Mouse (Mus musculus) left cerebral cortex, adult 2 months (tissue): Measurements from ENCODE around the gene Lbx1. TPM values are rescaled to one million over a fixed set of nuclear protein-coding genes. Genes with fewer than 3 reads are reported as not detected.

Experiments used
- DNase-seq, 2 experiments: peaks; one replicate each; pipeline ENCODE4 v3.0.0; 2021 to 2022; ENCODE audit warnings: low spot score in 2 of 2, mixed read lengths in 1 of 2; ENCODE audit errors: extremely low spot score in 1 of 2
- H3K27ac ChIP-seq: fragments of 200-600 bp; 2 replicates; pipeline ENCODE4 v1.8.1; 2022
- H3K4me3 ChIP-seq: fragments of 200-600 bp; 2 replicates; pipeline ENCODE4 v1.8.1; 2022
- CTCF ChIP-seq: fragments of 200-600 bp; IDR thresholded peaks from 2 replicates; pipeline ENCODE4 v1.8.1; 2022; ENCODE audit warnings: antibody characterized with exemption, mild to moderate bottlenecking, moderate library complexity
- intact Hi-C: fragments of 180-260 bp; cut with DNase I; formaldehyde crosslinking; loops from one replicate; pipeline ENCODE4 v1.15.1; 2025
- total RNA-seq, 2 experiments: library from RNA; stranded (reverse); gene quantifications; 2 replicates each; pipeline ENCODE4 v1.2.3; 2021

The Lbx1 gene
- total RNA-seq, 2 experiments from 2014 or later: not detected

DNA sequence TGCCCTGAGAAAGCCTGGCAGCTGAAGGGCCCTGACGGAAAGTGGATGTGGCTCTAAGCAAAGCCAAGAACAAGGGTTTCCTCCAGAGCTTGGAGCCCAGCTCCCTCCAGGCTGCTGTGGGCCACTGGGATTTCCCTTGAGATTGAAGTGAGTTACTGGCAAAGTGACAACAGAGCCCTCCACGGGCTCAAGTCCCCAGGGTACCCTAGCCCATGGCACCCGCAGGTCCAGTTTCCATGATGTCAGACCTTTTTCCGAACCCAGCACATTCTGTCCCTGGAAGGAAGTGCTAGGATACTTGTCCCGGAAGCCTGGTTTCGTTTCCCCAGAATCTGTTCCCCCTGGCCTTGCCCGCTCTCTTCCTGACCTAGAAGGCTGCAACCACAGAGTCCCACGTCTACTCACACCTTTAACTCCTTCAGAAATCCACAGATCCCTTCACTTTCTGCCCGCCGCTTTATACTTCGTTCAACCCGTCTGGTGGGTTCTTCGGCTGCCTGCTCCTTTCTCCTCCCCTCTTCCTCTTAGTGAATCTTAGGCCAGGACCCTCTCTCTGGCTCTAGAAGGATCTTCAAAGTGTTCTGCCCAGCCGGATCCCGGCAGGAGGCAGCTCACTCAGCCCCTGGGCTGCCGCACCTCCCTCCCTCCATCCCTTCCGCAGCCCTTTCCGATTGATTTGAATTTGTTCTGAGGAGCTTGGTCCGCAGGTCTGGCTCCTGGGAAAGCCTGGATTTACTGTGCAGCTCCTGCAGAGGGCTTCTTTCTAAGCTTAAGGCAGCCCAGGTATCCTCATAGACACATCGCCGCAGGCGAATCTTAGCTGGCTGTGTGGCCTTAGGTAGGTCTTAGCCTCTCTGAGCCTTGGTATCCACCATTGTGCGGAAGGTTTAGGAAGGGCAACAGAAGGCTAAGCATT lies 7.0 kb upstream of the Lbx1 start:
- intact Hi-C loops: loop anchor here (5.0 kb wide), 1 partner anchor 405 kb away; no protein-coding TSS in a partner anchor
- Histone ChIP-seq H3K27ac (no peak overlapping the region), H3K4me3 (no peak overlapping the region)
- TF ChIP-seq CTCF: no peak
- DNase-seq: no peak

DNA sequence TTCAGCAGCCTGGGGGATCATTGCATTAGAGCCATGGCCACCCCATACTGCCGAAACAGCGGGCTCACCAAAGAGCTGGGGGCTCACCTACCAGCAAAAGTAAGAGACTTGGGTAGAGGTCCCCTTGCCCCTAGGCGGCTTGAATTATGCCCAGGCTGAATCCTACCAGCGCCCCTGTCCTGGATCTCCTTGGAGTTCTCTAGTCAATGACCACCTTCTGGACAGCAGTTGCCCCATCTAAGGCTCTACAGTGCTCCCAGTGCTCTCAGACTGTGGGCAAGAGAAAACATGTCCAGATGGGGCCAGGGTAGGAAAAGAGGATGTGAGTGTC lies 6.4 kb upstream of the Lbx1 start:
- TF ChIP-seq CTCF: no peak
- no peak for DNase-seq
- intact Hi-C loops: loop anchor here (5.0 kb wide), 1 partner anchor 405 kb away; no protein-coding TSS in a partner anchor
- H3K27ac ChIP-seq: no peak overlapping the region
- no peak overlapping the region for H3K4me3 ChIP-seq

DNA sequence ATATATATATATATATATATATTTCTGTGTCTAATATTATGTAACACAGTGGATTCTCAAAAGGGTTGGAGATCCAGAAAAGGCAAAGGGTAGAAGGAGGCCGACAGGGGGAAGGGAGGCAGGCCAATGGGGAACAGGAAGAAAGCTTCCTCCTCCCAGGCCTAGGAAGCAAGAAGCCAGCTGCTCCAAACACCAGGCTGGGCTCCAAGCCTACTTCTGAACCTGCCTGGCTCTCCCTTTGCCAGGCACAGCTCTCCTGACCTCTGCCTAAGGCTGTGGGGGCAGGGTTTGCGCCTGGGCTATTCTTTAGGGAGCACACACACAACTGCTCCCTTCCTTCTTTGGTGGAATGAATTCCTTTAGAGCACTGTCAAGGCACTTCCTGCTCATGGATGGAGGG lies 4.4 kb upstream of the Lbx1 start:
- Histone ChIP-seq H3K4me3 (no peak overlapping the region), H3K27ac (no peak overlapping the region)
- no peak for DNase-seq
- TF ChIP-seq CTCF: no peak
- intact Hi-C loops: loop anchor here (5.0 kb wide), 1 partner anchor 403 kb away; no protein-coding TSS in a partner anchor

DNA sequence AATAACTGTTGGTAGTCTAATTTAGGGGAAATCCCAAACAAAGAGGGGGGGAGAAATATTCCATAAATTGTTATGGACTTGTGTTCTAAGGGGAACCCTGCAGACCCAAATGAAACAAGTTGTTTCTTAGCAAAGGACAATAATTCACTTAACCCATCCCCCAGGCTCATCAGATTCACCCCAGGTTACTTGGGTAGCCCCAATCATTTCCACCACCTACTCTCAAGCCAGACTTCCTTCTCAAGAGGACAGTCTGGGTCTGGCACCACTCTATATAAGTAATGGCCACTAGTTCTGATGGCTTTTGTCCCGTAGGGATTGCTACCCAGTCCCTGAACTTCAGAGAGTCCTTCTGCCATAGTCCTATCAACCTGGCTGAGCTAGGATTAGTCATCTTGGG lies 3.6 kb upstream of the Lbx1 start:
- intact Hi-C loops: loop anchor here (5.0 kb wide), 1 partner anchor 1632 kb away; no protein-coding TSS in a partner anchor
- no peak for TF ChIP-seq CTCF
- no peak overlapping the region for H3K27ac ChIP-seq
- H3K4me3 ChIP-seq: no peak overlapping the region
- no peak for DNase-seq

DNA sequence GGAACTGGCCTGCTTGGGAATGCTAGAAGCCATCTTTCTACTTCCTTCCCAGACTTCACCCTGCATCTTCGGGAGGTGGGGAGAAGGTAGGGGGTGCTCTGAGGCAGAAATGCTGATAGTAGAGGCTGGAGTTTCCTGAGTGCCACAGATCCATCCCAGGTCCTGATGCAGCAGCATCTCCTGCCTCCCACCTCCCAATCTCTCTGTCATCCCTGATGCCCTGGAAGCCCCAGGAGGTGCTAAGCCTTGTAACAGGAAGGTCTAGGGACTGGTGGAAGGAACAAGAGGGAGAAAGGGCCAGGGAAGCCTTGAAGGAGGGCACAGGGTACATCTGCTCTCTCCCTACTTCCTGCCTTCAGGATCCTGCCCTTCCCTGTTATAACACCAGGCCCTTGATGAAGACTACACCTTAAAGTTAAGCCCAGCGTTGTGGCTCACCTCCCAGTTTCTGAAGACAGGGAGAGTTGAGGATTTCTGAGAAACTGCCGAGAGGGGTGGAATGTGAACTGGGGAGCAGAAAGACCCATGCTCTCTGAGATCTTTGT lies 2.1 kb upstream of the Lbx1 start:
- intact Hi-C loops: loop anchor here (5.0 kb wide), 1 partner anchor 1630 kb away; no protein-coding TSS in a partner anchor

DNA sequence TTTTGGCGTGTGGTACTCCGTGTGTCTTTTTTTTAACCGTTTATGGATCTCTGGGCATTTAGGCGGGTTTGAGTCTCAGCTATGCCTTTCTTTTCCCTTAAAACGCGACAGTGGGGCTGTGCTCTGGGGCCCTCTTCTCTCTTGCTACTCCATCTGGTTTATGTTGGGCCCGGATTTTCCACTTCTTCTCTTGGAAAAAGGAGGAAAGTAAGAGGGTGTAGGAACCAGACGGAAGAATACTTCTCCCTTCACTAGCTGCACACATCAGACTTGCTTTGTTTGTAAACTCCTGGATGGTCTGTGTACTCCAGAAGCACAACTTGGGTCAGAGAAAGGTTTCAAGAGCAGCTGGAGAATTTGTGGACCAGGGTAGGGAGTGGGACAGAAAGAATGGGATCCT lies 1.5 kb upstream of the Lbx1 start:
- intact Hi-C loops: loop anchor here (5.0 kb wide), 1 partner anchor 1630 kb away; no protein-coding TSS in a partner anchor
- no peak for TF ChIP-seq CTCF
- Histone ChIP-seq H3K4me3 (no peak overlapping the region), H3K27ac (no peak overlapping the region)
- DNase-seq: no peak

More for the DNA sequence above, 2.1 kb upstream of the Lbx1 start:
- Histone ChIP-seq H3K4me3 (no peak overlapping the region), H3K27ac (no peak overlapping the region)
- TF ChIP-seq CTCF: no peak
- no peak for DNase-seq

DNA sequence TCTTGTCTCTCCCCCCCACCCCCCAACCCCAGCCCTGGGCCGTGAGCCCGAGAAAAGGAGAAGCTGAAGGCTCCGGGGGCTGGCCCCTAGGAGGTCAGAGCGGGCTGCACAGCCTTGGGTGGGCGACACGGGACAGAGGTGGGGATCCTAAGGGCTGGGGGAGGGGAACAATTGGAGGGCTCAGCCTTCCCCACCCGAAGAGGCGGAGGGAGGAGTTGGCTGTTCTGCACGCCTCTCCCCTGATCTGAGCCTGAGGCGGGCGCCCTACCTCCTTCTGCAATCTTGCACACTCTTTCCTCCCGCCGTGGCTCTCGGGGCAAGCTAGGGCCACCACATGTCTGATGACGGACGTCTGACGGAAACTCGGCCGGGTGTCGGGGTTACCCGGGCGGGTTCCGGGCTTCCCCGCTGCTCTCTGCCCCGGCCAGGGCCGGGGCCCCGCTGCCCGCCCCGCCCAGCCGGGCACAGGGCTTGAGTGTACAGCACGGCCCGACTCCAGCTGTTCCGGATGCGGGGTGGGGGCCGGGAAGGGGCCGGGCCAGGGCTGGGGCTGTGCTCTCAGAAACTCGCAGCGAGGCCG lies 841 bp upstream of the Lbx1 start:
- TF ChIP-seq CTCF: no peak
- intact Hi-C loops: loop anchor here (5.0 kb wide), 1 partner anchor 1629 kb away; no protein-coding TSS in a partner anchor
- no peak overlapping the region for H3K27ac ChIP-seq
- DNase-seq: no peak
- H3K4me3 ChIP-seq: no peak overlapping the region

DNA sequence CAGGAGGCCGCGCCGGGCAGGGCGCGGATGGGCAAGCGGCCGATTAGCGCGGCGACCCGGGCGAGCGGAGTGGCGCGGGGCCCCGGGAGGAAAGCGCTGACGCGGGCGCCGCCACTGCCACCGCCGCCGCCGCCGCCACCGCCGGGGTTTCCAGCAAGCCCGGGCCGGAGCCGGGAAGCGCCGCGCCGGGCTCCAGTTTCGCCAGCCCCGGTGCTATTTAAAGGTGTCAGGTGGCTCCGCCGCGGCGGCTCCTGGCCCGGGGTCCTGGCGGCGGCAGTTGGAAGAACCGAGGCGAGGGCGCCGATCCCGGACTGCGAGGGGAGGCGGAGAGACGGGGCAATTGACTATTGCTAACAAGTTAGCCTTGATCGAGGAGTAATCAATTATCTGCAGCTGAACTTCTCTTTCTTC lies 276 bp downstream of the Lbx1 start:
- Histone ChIP-seq H3K4me3 (no peak overlapping the region), H3K27ac (no peak overlapping the region)
- DNase-seq: no peak
- intact Hi-C loops: loop anchor here (5.0 kb wide), 1 partner anchor 1628 kb away; no protein-coding TSS in a partner anchor
- no peak for TF ChIP-seq CTCF

DNA sequence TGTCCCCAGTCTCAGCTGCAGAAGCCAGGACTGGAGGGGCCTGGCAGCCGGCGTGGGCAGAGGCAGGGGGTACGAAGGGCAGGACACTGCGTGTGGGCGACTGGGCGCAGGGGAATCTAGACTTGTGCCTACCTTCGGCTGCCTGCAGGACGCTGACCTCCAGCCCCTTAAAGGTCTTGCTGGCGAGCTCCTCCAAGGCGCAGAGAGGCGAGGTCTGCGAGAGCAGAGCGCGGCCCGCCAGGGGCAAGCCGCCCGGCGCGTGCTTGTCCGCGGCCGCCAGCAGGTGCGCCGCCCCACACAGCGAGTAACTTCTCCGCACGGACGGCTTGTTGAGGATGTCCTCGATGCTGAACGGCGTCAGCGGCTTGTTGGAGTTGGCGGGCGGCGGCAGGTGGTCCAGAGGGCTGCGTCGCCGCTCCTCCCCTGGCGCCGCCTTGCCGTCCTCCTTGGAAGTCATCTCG lies 811 bp downstream of the Lbx1 start:
- Histone ChIP-seq H3K27ac (no peak overlapping the region), H3K4me3 (no peak overlapping the region)
- no peak for TF ChIP-seq CTCF
- intact Hi-C loops: loop anchor here (5.0 kb wide), 3 partner anchors 78 to 1628 kb away; partner anchors contain the start of gene Kazald1
- no peak for DNase-seq

DNA sequence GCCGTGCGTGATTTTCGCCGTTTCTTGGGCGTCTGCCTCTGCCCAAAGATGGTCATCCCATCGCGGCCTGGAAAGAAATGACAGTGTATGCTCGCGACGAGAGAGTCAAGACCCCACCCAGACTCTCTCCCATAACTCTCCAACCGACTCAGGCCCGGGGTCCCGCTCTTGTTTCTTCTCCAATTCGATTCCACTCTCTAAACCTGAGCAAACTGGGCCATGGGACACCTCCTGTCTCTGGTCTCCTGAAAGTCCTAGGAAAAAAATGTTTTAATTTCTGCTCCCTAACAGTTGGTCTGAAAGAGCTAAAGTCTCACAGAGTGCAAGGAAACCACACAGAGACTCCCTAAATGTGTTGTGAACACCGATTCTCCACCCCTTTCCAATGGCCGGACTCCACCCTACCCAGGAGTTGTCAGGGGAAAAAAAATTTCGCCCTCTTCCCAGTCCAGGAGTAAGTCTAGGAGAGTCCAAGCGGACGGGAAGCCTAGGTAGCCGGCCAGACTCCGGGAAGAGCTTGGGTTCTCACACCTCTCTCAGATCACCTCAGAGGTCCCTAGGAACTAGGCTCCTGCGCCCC lies 1.3 kb downstream of the Lbx1 start:
- no peak overlapping the region for H3K4me3 ChIP-seq
- no peak overlapping the region for H3K27ac ChIP-seq
- intact Hi-C loops: loop anchor here (5.0 kb wide), 2 partner anchors 77 to 157 kb away; partner anchors contain the start of gene Kazald1
- TF ChIP-seq CTCF: no peak
- no peak for DNase-seq

DNA sequence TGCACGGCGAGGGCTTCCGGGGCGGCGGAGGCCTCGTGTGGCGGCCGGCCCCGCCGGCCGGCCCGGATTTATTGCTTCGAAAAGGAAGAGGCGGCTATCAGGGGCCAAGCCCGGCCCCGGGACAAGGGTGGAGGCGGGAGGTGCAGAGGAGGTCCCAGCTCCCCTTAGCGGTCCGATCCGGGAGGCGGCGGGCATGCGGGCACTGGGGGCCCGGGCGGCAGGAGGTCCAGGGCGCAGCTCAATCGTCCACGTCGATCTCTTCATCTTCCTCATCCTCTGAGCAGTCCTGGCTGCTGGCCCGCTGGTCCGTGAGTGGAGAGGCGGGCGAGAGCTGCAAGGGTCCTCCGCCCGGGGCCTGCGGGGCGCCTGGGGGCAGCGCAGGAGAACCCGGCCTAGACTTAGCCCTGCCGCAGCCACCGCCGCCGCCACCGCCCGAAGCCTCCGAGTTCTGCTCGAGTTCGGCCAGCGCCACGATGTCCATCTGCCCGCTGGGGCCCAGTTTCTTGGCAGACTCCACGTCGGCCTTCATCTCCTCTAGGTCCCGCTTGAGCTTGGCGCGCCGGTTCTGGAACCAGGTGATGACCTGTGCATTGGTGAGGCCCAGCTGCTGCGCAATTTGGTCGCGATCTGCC lies 2.0 kb downstream of the Lbx1 start:
- no peak for TF ChIP-seq CTCF
- no peak overlapping the region for H3K27ac ChIP-seq
- H3K4me3 ChIP-seq: no peak overlapping the region
- DNase-seq: no peak
- intact Hi-C loops: loop anchor here (5.0 kb wide), 2 partner anchors 76 to 156 kb away; partner anchors contain the start of gene Kazald1
